Mouse (Mus musculus): ENCODE measurements around the gene Rhov.

DNA sequence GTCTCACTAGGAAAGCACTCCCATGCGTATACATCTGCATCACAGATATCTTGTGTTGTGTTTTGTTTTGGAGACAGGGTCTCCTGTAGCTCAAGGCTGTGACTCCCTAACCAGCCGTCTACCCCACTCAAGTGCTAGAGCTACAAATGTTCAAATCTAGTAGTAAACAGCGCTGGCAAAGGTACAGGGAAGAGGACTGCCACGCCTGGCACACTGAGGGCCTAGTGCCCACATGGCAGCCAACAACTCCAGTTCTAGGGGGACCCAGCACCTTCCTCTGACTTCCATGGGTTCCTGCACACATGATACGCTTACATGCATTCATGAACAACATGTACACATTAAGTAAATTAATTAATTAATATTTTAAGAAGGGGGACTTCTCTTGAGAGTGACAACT is 21.2 kb upstream of the Rhov start:
- no peak for TF ChIP-seq TCF12 (IDR thresholded peaks at IDR 0.05; ENCODE audit: insufficient read depth, poor library complexity, severe bottlenecking)
- TF ChIP-seq POLR2A (IDR thresholded peaks at IDR 0.05; ENCODE audit: insufficient read length, low read depth), result no peak
- TF ChIP-seq USF1 (IDR thresholded peaks at IDR 0.05; ENCODE audit: low read depth), result no peak
- no peak for TF ChIP-seq MYOD1 (IDR thresholded peaks at IDR 0.05; ENCODE audit: control insufficient read depth in 1 of 3, insufficient read length in 2 of 3, low read depth in 2 of 3)
- no peak for TF ChIP-seq MAX (IDR thresholded peaks at IDR 0.05; ENCODE audit: low read depth)
- no peak for TF ChIP-seq POLR2AphosphoS2 (IDR thresholded peaks at IDR 0.05; ENCODE audit: insufficient read length, low read depth)
- TF ChIP-seq REST (IDR thresholded peaks at IDR 0.05; ENCODE audit: insufficient read depth, insufficient read length), result no peak
- TF ChIP-seq CEBPB (IDR thresholded peaks at IDR 0.05; ENCODE audit: insufficient read depth, poor library complexity, severe bottlenecking), result no peak
- no peak for TF ChIP-seq E2F4 (IDR thresholded peaks at IDR 0.05; ENCODE audit: insufficient read depth)
- no peak for TF ChIP-seq MYOG (IDR thresholded peaks at IDR 0.05; ENCODE audit: control insufficient read depth in 1 of 3, insufficient read depth in 1 of 3, insufficient read length in 2 of 3, low read depth in 2 of 3)
